Mouse (Mus musculus) MEL (cell line): ENCODE data around the gene Auts2. TPM values are rescaled to one million over a fixed set of nuclear protein-coding genes. Genes with fewer than 3 reads are reported as not detected.

ENCODE experiments used
- DNase-seq: peaks from one replicate; pipeline ENCODE4 v3.0.0; 2011; ENCODE audit warnings: low read depth, low spot score
- H3K27ac ChIP-seq: 2 replicates; pipeline ENCODE4 v1.5.1; 2012; ENCODE audit warnings: low read depth, mild to moderate bottlenecking, control low read depth, low read length, moderate library complexity; ENCODE audit not compliant: control insufficient read depth
- H3K27me3 ChIP-seq, 2 experiments: fragments of 150-350 bp in 1 of 2; sonication (generic) in 1 of 2; 2 replicates each; pipeline ENCODE4 v1.6.1; 2012; ENCODE audit warnings: low read length in 2 of 2, mild to moderate bottlenecking in 2 of 2, improper control_type of control experiment in 1 of 2, moderate library complexity in 1 of 2; ENCODE audit not compliant: insufficient read depth in 2 of 2, control insufficient read depth in 1 of 2
- H3K36me3 ChIP-seq, 2 experiments: 2 replicates each; pipeline ENCODE4 v1.6.1; 2012 to 2014; ENCODE audit warnings: low read length in 2 of 2, improper control_type of control experiment in 1 of 2, inconsistent platforms in 1 of 2, mild to moderate bottlenecking in 1 of 2; ENCODE audit not compliant: insufficient read depth in 2 of 2, control insufficient read depth in 1 of 2
- H3K4me1 ChIP-seq, 2 experiments: fragments of 150-350 bp in 1 of 2; sonication (generic) in 1 of 2; 2 replicates each; pipeline ENCODE4 v1.6.1; 2012; ENCODE audit warnings: low read length in 2 of 2, improper control_type of control experiment in 1 of 2, mild to moderate bottlenecking in 1 of 2; ENCODE audit not compliant: insufficient read depth in 2 of 2, control insufficient read depth in 1 of 2
- H3K4me3 ChIP-seq, 2 experiments: fragments of 150-350 bp in 1 of 2; sonication (generic) in 1 of 2; 2 replicates each; pipeline ENCODE4 v1.5.1; 2012; ENCODE audit warnings: low read depth in 2 of 2, low read length in 2 of 2, mild to moderate bottlenecking in 2 of 2, moderate library complexity in 2 of 2, control low read depth in 1 of 2, improper control_type of control experiment in 1 of 2; ENCODE audit not compliant: control insufficient read depth in 1 of 2, insufficient read depth in 1 of 2
- H3K79me2 ChIP-seq: 2 replicates; pipeline ENCODE4 v1.6.1; 2012; ENCODE audit warnings: mild to moderate bottlenecking, low read length, moderate library complexity; ENCODE audit not compliant: control insufficient read depth, poor library complexity, insufficient read depth
- H3K9ac ChIP-seq: 2 replicates; pipeline ENCODE4 v1.6.1; 2012; ENCODE audit warnings: low read depth, mild to moderate bottlenecking, control low read depth, low read length, moderate library complexity; ENCODE audit not compliant: control insufficient read depth, poor library complexity, severe bottlenecking
- H3K9me3 ChIP-seq: fragments of 150-350 bp; sonication (generic); replicated peaks from 2 replicates; pipeline ENCODE4 v1.6.1; 2012; ENCODE audit warnings: mild to moderate bottlenecking, low read length, improper control_type of control experiment, moderate library complexity; ENCODE audit not compliant: insufficient read depth
- CTCF ChIP-seq, 3 experiments: IDR thresholded peaks in 2 of 3; conservative IDR thresholded peaks in 1 of 3; 2 replicates each; pipeline ENCODE4 v1.5.1; 2011 to 2012; ENCODE audit warnings: low read length in 3 of 3, low read depth in 2 of 3, mild to moderate bottlenecking in 2 of 3, improper control_type of control experiment in 1 of 3, inconsistent platforms in 1 of 3, mixed read lengths in 1 of 3, moderate library complexity in 1 of 3; ENCODE audit not compliant: control insufficient read depth in 1 of 3, insufficient read depth in 1 of 3, poor library complexity in 1 of 3, severe bottlenecking in 1 of 3
- E2F4 ChIP-seq: IDR thresholded peaks from 2 replicates; pipeline ENCODE4 v1.6.1; 2011; ENCODE audit warnings: low read depth, low read length, improper control_type of control experiment, borderline replicate concordance
- EP300 ChIP-seq, 2 experiments: IDR thresholded peaks; 2 replicates each; pipeline ENCODE4 v1.6.1; 2011; ENCODE audit warnings: improper control_type of control experiment in 2 of 2, low read length in 2 of 2, low read depth in 1 of 2, mild to moderate bottlenecking in 1 of 2
- ETS1 ChIP-seq: IDR thresholded peaks from 2 replicates; pipeline ENCODE4 v1.6.1; 2012; ENCODE audit warnings: low read depth, mild to moderate bottlenecking, inconsistent platforms, low read length, improper control_type of control experiment, moderate library complexity
- GABPA ChIP-seq: IDR thresholded peaks from 2 replicates; pipeline ENCODE4 v1.6.1; 2012; ENCODE audit warnings: low read depth, mild to moderate bottlenecking, inconsistent platforms, low read length, improper control_type of control experiment, moderate library complexity
- GATA1 ChIP-seq: IDR thresholded peaks from 2 replicates; pipeline ENCODE4 v1.6.1; 2011; ENCODE audit warnings: low read depth, low read length, improper control_type of control experiment
- MAFK ChIP-seq: IDR thresholded peaks from 2 replicates; pipeline ENCODE4 v1.6.1; 2011; ENCODE audit warnings: low read depth, mild to moderate bottlenecking, low read length, improper control_type of control experiment, borderline replicate concordance
- MAX ChIP-seq: IDR thresholded peaks from 2 replicates; pipeline ENCODE4 v1.6.1; 2011; ENCODE audit warnings: low read length, improper control_type of control experiment
- MYC ChIP-seq: IDR thresholded peaks from 2 replicates; pipeline ENCODE4 v1.6.1; 2011; ENCODE audit warnings: low read depth, mild to moderate bottlenecking, low read length, improper control_type of control experiment, moderate library complexity
- NELFE ChIP-seq: IDR thresholded peaks from 2 replicates; pipeline ENCODE4 v1.6.1; 2011; ENCODE audit warnings: low read depth, low read length, improper control_type of control experiment
- NRF1 ChIP-seq: IDR thresholded peaks from 2 replicates; pipeline ENCODE4 v1.6.1; 2014; ENCODE audit warnings: low read depth, mild to moderate bottlenecking, inconsistent platforms, low read length, improper control_type of control experiment, moderate library complexity; ENCODE audit not compliant: poor library complexity, insufficient read depth, severe bottlenecking
- POLR2A ChIP-seq, 2 experiments: IDR thresholded peaks; 2 replicates each; pipeline ENCODE4 v1.6.1; 2011 to 2012; ENCODE audit warnings: low read length in 2 of 2, mild to moderate bottlenecking in 2 of 2, control low read depth in 1 of 2, improper control_type of control experiment in 1 of 2, low read depth in 1 of 2, moderate library complexity in 1 of 2; ENCODE audit not compliant: control insufficient read depth in 1 of 2, insufficient read depth in 1 of 2, poor library complexity in 1 of 2
- POLR2AphosphoS5 ChIP-seq: IDR thresholded peaks from 2 replicates; pipeline ENCODE4 v1.6.1; 2012; ENCODE audit warnings: low read depth, borderline replicate concordance, mild to moderate bottlenecking, inconsistent platforms, low read length, moderate library complexity, mixed read lengths
- RAD21 ChIP-seq: IDR thresholded peaks from 2 replicates; pipeline ENCODE4 v1.6.1; 2011; ENCODE audit warnings: mild to moderate bottlenecking, low read depth, low read length, improper control_type of control experiment
- RCOR1 ChIP-seq: IDR thresholded peaks from 2 replicates; pipeline ENCODE4 v1.6.1; 2012; ENCODE audit warnings: low read depth, mild to moderate bottlenecking, inconsistent platforms, low read length, improper control_type of control experiment
- SIN3A ChIP-seq: IDR thresholded peaks from 2 replicates; pipeline ENCODE4 v1.6.1; 2012; ENCODE audit warnings: low read length, improper control_type of control experiment, inconsistent platforms
- SMC3 ChIP-seq: IDR thresholded peaks from 2 replicates; pipeline ENCODE4 v1.6.1; 2011; ENCODE audit warnings: low read depth, low read length, improper control_type of control experiment
- TCF12 ChIP-seq: IDR thresholded peaks from 2 replicates; pipeline ENCODE4 v1.6.1; 2014; ENCODE audit warnings: low read depth, mild to moderate bottlenecking, inconsistent platforms, low read length, improper control_type of control experiment, moderate library complexity
- UBTF ChIP-seq: IDR thresholded peaks from 2 replicates; pipeline ENCODE4 v1.6.1; 2012; ENCODE audit warnings: low read depth, mild to moderate bottlenecking, inconsistent platforms, low read length, improper control_type of control experiment, moderate library complexity, borderline replicate concordance; ENCODE audit not compliant: insufficient read depth
- USF2 ChIP-seq, 2 experiments: IDR thresholded peaks; 2 replicates each; pipeline ENCODE4 v1.6.1; 2011 to 2012; ENCODE audit warnings: improper control_type of control experiment in 2 of 2, low read length in 2 of 2, borderline replicate concordance in 1 of 2, inconsistent platforms in 1 of 2, low read depth in 1 of 2, mild to moderate bottlenecking in 1 of 2; ENCODE audit not compliant: insufficient read depth in 1 of 2
- ZC3H11A ChIP-seq: IDR thresholded peaks from 2 replicates; pipeline ENCODE4 v1.6.1; 2012; ENCODE audit warnings: low read depth, mild to moderate bottlenecking, inconsistent platforms, low read length, improper control_type of control experiment
- ZKSCAN1 ChIP-seq: IDR thresholded peaks from 2 replicates; pipeline ENCODE4 v1.6.1; 2012; ENCODE audit warnings: low read depth, mild to moderate bottlenecking, inconsistent platforms, low read length, improper control_type of control experiment, moderate library complexity
- ZMIZ1 ChIP-seq: IDR thresholded peaks from 2 replicates; pipeline ENCODE4 v1.6.1; 2012; ENCODE audit warnings: low read depth, mild to moderate bottlenecking, inconsistent platforms, low read length, improper control_type of control experiment, moderate library complexity
- ZNF384 ChIP-seq: IDR thresholded peaks from 2 replicates; pipeline ENCODE4 v1.6.1; 2012; ENCODE audit warnings: low read depth, mild to moderate bottlenecking, inconsistent platforms, low read length, improper control_type of control experiment
- polyA plus RNA-seq, 2 experiments: library from polyadenylated mRNA; stranded (reverse) in 1 of 2; unstranded in 1 of 2; fragments of >175 nt in 1 of 2; fragments of >200 nt in 1 of 2; gene quantifications; 2 replicates each; pipeline versions ENCODE4 v1.2.1 to v1.2.4; 2012; ENCODE audit warnings: low replicate concordance in 2 of 2, low read depth in 1 of 2; ENCODE audit not compliant: insufficient read length in 2 of 2, insufficient read depth in 1 of 2, missing spikeins in 1 of 2
- total RNA-seq: library from RNA; depleted of rRNA; stranded (reverse); fragments of 300-350 nt; gene quantifications from 2 replicates; pipeline ENCODE4 v1.2.3, GENCODE M21; 2012

The Auts2 gene
- total and polyA plus RNA-seq, 3 experiments = not detected

- H3K27ac ChIP-seq = no peak overlapping the region
- no peaks in the 10 kb centered on the region for H3K79me2 ChIP-seq
- no peak for DNase-seq
- no peak for TF ChIP-seq NELFE
- no peak for TF ChIP-seq NRF1
- TF ChIP-seq GABPA = no peak
- no peak for TF ChIP-seq ZC3H11A
- TF ChIP-seq ETS1 = no peak
- no peak for TF ChIP-seq UBTF
- TF ChIP-seq ZMIZ1 = no peak
- TF ChIP-seq ZNF384 = no peak
- TF ChIP-seq POLR2AphosphoS5 = no peak
- TF ChIP-seq MYC = no peak
- TF ChIP-seq TCF12 = no peak
- TF ChIP-seq RAD21 = no peak
- TF ChIP-seq EP300 (IDR thresholded peaks at IDR 0.05; ENCODE audit: low read depth in 1 of 2, low read length in 2 of 2) = no peak
- no peak for TF ChIP-seq MAX
- no peak for TF ChIP-seq ZKSCAN1
- no peak for TF ChIP-seq MAFK
- no peak for TF ChIP-seq USF2 (IDR thresholded peaks at IDR 0.05; ENCODE audit: borderline replicate concordance in 1 of 2, insufficient read depth in 1 of 2, low read depth in 1 of 2, low read length in 2 of 2)
- TF ChIP-seq CTCF (IDR thresholded peaks at IDR 0.05 in 2 of 3, conservative IDR thresholded peaks at IDR 0.05 in 1 of 3; ENCODE audit: control insufficient read depth in 1 of 3, insufficient read depth in 1 of 3, low read depth in 2 of 3, low read length in 3 of 3, poor library complexity in 1 of 3, severe bottlenecking in 1 of 3) = no peak
- TF ChIP-seq SMC3 = no peak
- H3K36me3 ChIP-seq = no peaks in the 10 kb centered on the region
- no peaks in the 10 kb centered on the region for H3K27me3 ChIP-seq
- no peak overlapping the region for H3K9ac ChIP-seq
- no peak overlapping the region for H3K4me3 ChIP-seq
- H3K9me3 ChIP-seq = no peaks in the 10 kb centered on the region
- H3K4me1 ChIP-seq = no peaks in the 10 kb centered on the region
Measured at GRCm38 (mm10) chr5:132334796-132335195, 208.3 kb downstream of the Auts2 start.

- TF ChIP-seq SMC3 (no peak), RAD21 (no peak), POLR2A (IDR thresholded peaks at IDR 0.05; ENCODE audit: control insufficient read depth in 1 of 2, insufficient read depth in 1 of 2, low read depth in 1 of 2, low read length in 2 of 2, poor library complexity in 1 of 2) (no peak), POLR2AphosphoS5 (no peak), TCF12 (no peak), ZNF384 (no peak), UBTF (no peak), ETS1 (no peak), GATA1 (no peak), ZC3H11A (no peak), RCOR1 (no peak), SIN3A (no peak), MAX (no peak), E2F4 (no peak), GABPA (no peak), ZMIZ1 (no peak)
Measured at GRCm38 (mm10) chr5:132333744-132334143, 209.4 kb downstream of the Auts2 start.

More at GRCm38 (mm10) chr5:132333744-132334143, 209.4 kb downstream of the Auts2 start:
- H3K27ac ChIP-seq = no peak overlapping the region
- no peaks in the 10 kb centered on the region for H3K36me3 ChIP-seq
- H3K4me1 ChIP-seq = no peaks in the 10 kb centered on the region
- H3K9ac ChIP-seq = no peak overlapping the region
- H3K4me3 ChIP-seq = no peak overlapping the region
- no peaks in the 10 kb centered on the region for H3K9me3 ChIP-seq
- no peaks in the 10 kb centered on the region for H3K27me3 ChIP-seq
- H3K79me2 ChIP-seq = no peaks in the 10 kb centered on the region
- DNase-seq = no peak
